Mouse (Mus musculus) limb, embryonic 15.5 days (tissue): ENCODE data around the gene Gm21885. TPM values are rescaled to one million over a fixed set of nuclear protein-coding genes. Genes with fewer than 3 reads are reported as not detected.
"Not testable (repeated sequence)": the region's sequence is repeated elsewhere in the genome, so short reads cannot be mapped to it uniquely, and the experiment has no call there.

ENCODE experiments used
- ATAC-seq: fragments of 200-750 bp; cut with Nextera tagmentation; 2 replicates; pipeline ENCODE4 v1.8.0; 2017; ENCODE audit warnings: low read depth, moderate TSS enrichment; ENCODE audit not compliant: insufficient number of reproducible peaks, low FRiP score, low TSS enrichment
- H3K27ac ChIP-seq: fragments of 300-500 bp; sonication (generic); 2 replicates; pipeline ENCODE4 v1.5.1; 2015; ENCODE audit warnings: moderate library complexity, mild to moderate bottlenecking, inconsistent platforms
- H3K27me3 ChIP-seq: fragments of 300-500 bp; sonication (generic); 2 replicates; pipeline ENCODE4 v1.6.1; 2015; ENCODE audit warnings: inconsistent platforms
- H3K36me3 ChIP-seq: fragments of 300-500 bp; sonication (generic); 2 replicates; pipeline ENCODE4 v1.6.1; 2015; ENCODE audit warnings: inconsistent platforms
- H3K4me1 ChIP-seq: fragments of 300-500 bp; sonication (generic); 2 replicates; pipeline ENCODE4 v1.6.1; 2015; ENCODE audit warnings: inconsistent platforms
- H3K4me2 ChIP-seq: fragments of 300-500 bp; sonication (generic); 2 replicates; pipeline ENCODE4 v1.6.1; 2015; ENCODE audit warnings: mild to moderate bottlenecking, inconsistent platforms
- H3K4me3 ChIP-seq: fragments of 300-500 bp; sonication (generic); 2 replicates; pipeline ENCODE4 v1.5.1; 2015; ENCODE audit warnings: mild to moderate bottlenecking, inconsistent platforms
- H3K9ac ChIP-seq: fragments of 300-500 bp; sonication (generic); 2 replicates; pipeline ENCODE4 v1.6.1; 2015; ENCODE audit warnings: inconsistent platforms
- H3K9me3 ChIP-seq: fragments of 300-500 bp; sonication (generic); 2 replicates; pipeline ENCODE4 v1.6.1; 2016; ENCODE audit warnings: inconsistent platforms
- WGBS: fragments of 180-500 bp; shearing (Covaris S2); methylation state at CpG from one replicate; pipeline ENCODE4 v1.1.7; 2015; 5-methylcytosine and 5-hydroxymethylcytosine counted together
- polyA plus RNA-seq: library from polyadenylated mRNA; unstranded; fragments of >200 nt; fragmentation: Nextera tagmentation; extraction: Ambion mirVana; gene quantifications from 2 replicates; pipeline ENCODE4 v1.2.1, GENCODE M21; 2015

The Gm21885 gene
- polyA plus RNA-seq, 1 experiment from 2014 or later, result 0.19 TPM

DNA sequence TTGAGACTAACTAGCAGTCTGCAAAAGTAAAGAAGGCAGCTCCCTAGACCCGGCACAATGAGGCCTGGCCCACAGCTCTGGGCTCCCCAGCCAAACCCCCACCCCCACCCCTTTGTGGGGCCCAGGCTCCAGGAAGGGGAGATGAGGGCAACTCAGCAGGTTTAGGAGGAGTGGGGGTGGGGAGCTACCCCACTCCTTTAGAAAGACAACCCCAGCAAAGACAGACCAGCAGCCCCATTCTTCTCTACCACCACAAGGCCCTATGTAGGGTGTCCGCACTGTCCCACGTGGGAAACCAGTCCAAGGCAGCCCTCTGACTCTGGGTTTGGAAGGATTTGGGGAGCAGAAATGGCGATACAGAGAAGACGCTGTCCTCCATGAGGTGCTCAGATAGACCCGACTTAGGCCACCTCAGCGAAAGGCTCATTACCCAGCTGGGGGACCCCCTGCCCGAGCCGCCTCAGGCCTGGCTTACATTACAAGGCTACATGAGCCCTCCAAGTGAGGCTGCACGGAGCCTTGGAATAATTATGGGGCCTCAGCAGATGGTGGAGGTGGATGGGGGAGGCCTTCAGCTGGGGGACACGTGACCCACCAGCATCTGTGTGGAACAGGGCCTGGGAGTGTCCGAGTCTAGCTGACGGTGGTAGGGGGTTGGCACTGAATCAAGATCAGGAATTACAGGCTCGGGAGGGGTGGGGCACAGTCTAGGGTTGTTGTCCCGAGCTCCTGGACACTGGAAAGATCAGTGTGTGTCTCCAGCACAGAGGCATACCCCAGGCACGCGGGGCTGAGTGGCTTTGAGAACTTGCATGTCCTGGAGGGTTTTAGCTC is 35.5 kb upstream of the Gm21885 start, which contains the start of gene Wfikkn2:
Wfikkn2 (minus strand) TSS at position 51 of the 834 bp plus-strand sequence.
- WGBS, result 16% methylated on average over 17 of the region's 17 CpGs
- peak within 1 kb of the TSS; percentile 17; the same call in 1 of the 2 replicates for H3K9ac ChIP-seq
- peak; percentile 89 for ATAC-seq

DNA sequence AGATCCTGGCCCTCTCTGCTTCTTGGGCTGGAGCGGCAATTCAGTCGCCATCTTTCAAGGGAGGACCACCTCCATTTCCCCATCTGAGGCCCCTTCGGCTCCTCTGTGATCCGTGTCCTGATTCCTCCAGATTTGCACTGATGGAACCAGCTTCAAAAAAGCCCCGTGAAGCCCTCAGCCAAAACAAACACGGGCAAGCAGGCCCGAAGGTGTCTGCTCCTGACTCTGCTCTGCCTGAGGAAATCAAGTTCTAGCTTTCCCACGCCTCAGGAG is 34.9 kb upstream of the Gm21885 start:
- H3K27ac ChIP-seq, result peak overlapping the region; percentile 93
- peaks cover 63% of the 10 kb centered on the region for H3K4me1 ChIP-seq
- H3K9me3 ChIP-seq, result no peaks in the 10 kb centered on the region
- H3K36me3 ChIP-seq, result no peaks in the 10 kb centered on the region
- H3K27me3 ChIP-seq, result no peaks in the 10 kb centered on the region
- WGBS, result 11% methylated on average over 8 of the region's 8 CpGs
- peak overlapping the region; percentile 36 for H3K4me2 ChIP-seq
- H3K4me3 ChIP-seq, result peak overlapping the region; percentile 4; the same call in 1 of the 2 replicates
- H3K9ac ChIP-seq, result no peak overlapping the region
- ATAC-seq, result peak; percentile 7; the same call in 1 of the 2 replicates

More for the DNA sequence above, 35.5 kb upstream of the Gm21885 start, which contains the start of gene Wfikkn2:
- H3K36me3 ChIP-seq, result no peaks in the 10 kb centered on the region
- H3K4me1 ChIP-seq, result peaks cover 67% of the 10 kb centered on the region
- no peaks in the 10 kb centered on the region for H3K27me3 ChIP-seq
- peak within 1 kb of the TSS; percentile 4; the same call in 1 of the 2 replicates for H3K4me3 ChIP-seq
- peak within 1 kb of the TSS; percentile 93 for H3K27ac ChIP-seq
- no peaks in the 10 kb centered on the region for H3K9me3 ChIP-seq
- H3K4me2 ChIP-seq, result peak within 1 kb of the TSS; percentile 36

DNA sequence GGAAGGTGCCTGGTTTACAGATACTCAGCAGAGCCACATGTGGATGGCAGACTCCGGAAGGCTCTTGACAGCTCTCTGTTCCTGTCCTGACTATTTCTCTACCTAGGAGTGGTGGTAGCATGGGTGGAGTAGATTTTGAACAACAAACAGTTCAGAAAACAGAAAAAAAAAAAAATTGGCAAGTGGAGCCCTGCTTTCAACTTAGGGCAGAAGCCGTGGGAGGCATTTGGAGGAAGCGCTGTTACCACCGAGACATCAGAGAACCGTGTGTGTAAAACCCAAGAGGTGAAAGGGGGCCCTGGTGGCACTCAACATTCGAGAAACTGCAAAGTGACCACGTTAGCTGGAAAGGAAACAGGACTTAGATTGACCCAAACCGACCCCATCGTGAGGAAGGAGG is 28.5 kb upstream of the Gm21885 start:
- Histone ChIP-seq H3K9me3 (no peaks in the 10 kb centered on the region; the same call in 1 of the 2 replicates), H3K4me1 (peaks cover 12% of the 10 kb centered on the region), H3K36me3 (no peaks in the 10 kb centered on the region), H3K4me3 (no peak overlapping the region), H3K4me2 (no peak overlapping the region), H3K27ac (no peak overlapping the region), H3K9ac (no peak overlapping the region), H3K27me3 (no peaks in the 10 kb centered on the region)
- 68% methylated on average over 9 of the region's 9 CpGs for WGBS
- no peak for ATAC-seq

DNA sequence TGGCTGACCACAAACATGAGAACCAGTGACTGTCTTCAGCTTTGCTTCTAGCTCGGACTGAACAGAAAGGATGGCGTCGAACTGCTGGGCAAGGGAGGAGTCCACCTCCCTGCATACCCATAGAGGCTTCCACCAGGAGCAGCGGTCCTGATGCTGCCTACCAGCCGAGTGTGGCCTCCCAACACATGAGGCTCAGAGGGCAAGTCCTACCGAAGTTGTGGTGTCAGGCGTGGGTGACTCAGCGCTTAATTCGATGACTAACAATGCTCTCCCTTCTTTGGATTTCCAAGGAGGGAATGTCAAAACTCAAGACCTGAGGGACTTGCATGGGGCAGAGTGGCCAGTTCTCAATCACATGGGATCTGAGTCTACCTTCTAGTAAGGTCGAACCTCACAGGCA is 28.0 kb upstream of the Gm21885 start:
- Histone ChIP-seq H3K36me3 (no peaks in the 10 kb centered on the region), H3K27ac (no peak overlapping the region), H3K9me3 (no peaks in the 10 kb centered on the region; the same call in 1 of the 2 replicates), H3K4me2 (no peak overlapping the region), H3K4me1 (peaks cover 12% of the 10 kb centered on the region), H3K9ac (no peak overlapping the region), H3K27me3 (no peaks in the 10 kb centered on the region), H3K4me3 (no peak overlapping the region)
- ATAC-seq, result no peak
- WGBS, result 89% methylated on average over 10 of the region's 10 CpGs

DNA sequence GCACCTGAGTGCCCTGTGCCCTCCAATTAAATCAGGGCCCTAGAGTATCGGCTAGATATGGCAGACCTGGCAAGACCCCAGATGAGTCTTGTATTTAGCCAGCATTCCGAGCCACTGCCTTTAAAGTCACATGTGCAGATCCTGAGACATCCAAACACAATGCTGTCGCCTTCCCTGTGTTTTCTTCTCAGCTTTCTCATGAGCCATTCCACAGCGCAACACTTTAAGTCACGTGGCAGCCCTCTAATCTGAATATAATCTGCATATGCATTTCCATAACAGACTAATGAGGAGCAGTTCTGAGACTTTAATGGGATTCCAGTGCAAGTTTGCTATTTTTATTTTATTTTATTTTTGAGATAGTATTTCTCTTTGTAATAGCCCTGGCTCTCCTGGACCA is 25.9 kb upstream of the Gm21885 start:
- H3K36me3 ChIP-seq, result no peaks in the 10 kb centered on the region
- no peak overlapping the region for H3K27ac ChIP-seq
- peaks cover 12% of the 10 kb centered on the region for H3K4me1 ChIP-seq
- no peak overlapping the region for H3K9ac ChIP-seq
- WGBS, result 67% methylated on average over 5 of the region's 5 CpGs
- H3K4me2 ChIP-seq, result no peak overlapping the region
- H3K9me3 ChIP-seq, result no peaks in the 10 kb centered on the region; the same call in 1 of the 2 replicates
- ATAC-seq, result no peak
- no peaks in the 10 kb centered on the region for H3K27me3 ChIP-seq
- H3K4me3 ChIP-seq, result no peak overlapping the region

DNA sequence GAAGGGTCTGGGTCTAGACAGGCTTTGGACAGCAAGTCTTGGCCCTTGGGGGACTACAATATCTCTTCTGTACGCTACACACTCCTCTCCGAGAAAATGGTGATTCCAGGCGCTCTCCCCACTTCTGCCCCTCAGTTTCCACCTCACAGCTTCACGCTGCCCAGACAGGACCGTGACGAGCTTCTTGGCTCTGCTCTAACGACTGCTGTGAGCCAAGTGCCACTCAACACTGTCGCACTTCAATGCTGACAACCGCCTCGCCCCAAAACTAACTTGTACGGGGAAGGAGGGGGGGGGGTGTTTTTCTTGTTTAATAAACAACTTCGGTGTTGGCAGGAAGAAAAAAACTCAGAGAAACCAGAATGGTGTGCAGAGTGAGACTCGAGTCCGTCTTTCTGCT is 23.7 kb upstream of the Gm21885 start:
- no peaks in the 10 kb centered on the region for H3K36me3 ChIP-seq
- H3K9me3 ChIP-seq, result no peaks in the 10 kb centered on the region; the same call in 1 of the 2 replicates
- H3K9ac ChIP-seq, result no peak overlapping the region
- no peak overlapping the region for H3K4me3 ChIP-seq
- peaks cover 7% of the 10 kb centered on the region for H3K4me1 ChIP-seq
- no peak for ATAC-seq
- no peak overlapping the region for H3K27ac ChIP-seq
- H3K4me2 ChIP-seq, result no peak overlapping the region
- H3K27me3 ChIP-seq, result no peaks in the 10 kb centered on the region
- 58% methylated on average over 14 of the region's 14 CpGs for WGBS

DNA sequence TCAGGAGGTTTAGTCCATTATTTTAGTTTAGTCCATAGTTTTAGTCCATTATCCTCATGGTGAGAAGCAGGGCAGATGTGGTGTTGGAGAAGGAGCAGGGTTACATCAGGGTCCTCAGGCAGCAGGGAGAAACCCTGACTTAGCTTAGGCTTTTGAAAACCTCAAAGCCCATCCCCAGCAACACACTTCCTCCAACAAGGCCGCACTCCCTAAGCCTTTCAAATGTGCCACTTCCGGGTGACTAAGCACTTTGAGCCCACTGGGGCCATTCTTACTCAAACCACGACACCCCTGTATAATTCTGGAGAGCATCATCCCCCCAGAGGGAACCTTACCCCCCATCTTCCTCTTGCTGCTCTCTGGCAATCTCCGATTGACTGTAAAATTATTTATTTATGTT is 21.9 kb upstream of the Gm21885 start:
- no peak overlapping the region for H3K9ac ChIP-seq
- H3K4me1 ChIP-seq, result peaks cover 12% of the 10 kb centered on the region
- no peaks in the 10 kb centered on the region; the same call in 1 of the 2 replicates for H3K9me3 ChIP-seq
- no peak overlapping the region for H3K4me3 ChIP-seq
- no peaks in the 10 kb centered on the region for H3K36me3 ChIP-seq
- no peaks in the 10 kb centered on the region for H3K27me3 ChIP-seq
- WGBS, result 79% methylated on average over 4 of the region's 4 CpGs
- H3K4me2 ChIP-seq, result no peak overlapping the region
- no peak for ATAC-seq
- no peak overlapping the region for H3K27ac ChIP-seq

DNA sequence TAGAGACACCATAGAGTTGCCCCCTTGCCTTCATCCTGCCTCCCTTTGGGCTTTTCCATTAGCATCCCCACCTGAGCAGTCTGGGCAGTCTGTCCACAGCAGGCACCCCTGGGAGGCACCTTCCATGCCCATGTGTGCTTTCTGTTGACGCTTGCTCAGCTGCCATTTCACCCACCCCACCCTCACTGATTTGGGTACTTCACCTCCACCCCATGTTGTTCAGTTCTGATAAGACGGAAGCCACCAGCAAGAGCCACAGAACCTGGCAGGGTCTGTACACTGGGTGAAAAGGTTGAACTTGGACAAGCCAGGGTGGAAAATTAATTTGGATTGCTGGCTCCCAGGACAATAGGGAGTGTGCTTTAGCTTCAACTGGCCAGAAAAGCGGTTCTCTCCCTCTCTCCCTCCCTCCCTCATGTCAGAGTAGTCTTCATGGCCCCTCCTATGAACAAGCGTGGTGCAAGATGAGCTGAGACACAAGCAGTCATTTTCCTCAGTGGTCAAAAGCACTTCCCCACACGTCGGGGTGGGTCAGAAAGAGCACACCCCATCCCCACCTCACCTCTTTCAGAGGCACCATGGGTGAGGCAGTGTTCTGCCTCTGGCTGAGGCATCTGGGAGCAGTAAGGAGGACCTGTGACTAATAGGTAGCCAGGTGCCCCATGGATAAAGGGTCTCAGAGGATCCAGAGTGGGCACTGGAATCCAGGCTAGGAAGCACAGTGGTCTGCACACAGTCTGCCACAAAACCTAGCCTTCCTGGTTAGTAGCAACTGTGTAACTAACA is 19.9 kb upstream of the Gm21885 start:
- 67% methylated on average over 6 of the region's 6 CpGs for WGBS

DNA sequence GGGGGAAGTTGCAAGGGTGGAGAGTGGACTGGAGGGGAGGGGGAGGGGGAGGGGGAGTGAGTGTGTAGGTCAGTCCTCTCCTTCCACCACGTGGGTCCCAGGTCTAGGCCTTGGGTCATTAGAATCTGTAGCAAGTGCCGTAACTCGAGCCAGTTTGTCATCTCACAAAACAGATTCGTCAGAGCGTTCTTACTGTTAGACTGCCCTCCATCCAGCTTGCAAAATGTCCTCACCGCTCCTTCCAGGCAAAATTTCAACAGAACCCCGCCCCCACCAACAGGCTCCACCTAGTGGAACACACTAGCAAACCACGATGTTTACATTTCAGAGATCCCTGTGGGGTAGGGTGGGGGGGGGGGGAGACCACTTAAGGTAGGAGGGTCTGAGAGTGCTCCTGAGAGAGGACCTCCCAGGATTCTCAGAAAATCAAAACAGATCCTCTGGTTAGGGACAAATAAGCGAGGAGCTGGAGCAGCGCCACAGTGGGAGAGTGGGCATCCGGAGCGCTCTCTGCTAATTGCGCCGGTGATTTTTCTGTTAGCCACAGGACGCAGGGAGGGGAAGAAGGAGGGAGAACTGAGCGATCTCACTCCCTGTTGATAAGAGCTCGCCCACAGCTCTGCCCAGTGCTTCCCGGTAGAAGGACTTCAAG is 16.4 kb upstream of the Gm21885 start:
- H3K4me1 ChIP-seq, result peaks cover 13% of the 10 kb centered on the region
- H3K4me3 ChIP-seq, result peak overlapping the region; percentile 35
- no peaks in the 10 kb centered on the region for H3K9me3 ChIP-seq
- ATAC-seq, result peak; percentile 50
- H3K27ac ChIP-seq, result peak overlapping the region; percentile 69
- no peak overlapping the region for H3K9ac ChIP-seq
- H3K36me3 ChIP-seq, result no peaks in the 10 kb centered on the region
- no peaks in the 10 kb centered on the region for H3K27me3 ChIP-seq
- H3K4me2 ChIP-seq, result peak overlapping the region; percentile 63
- under 1% methylated on average over 18 of the region's 18 CpGs for WGBS

More for the DNA sequence above, 19.9 kb upstream of the Gm21885 start:
- H3K36me3 ChIP-seq, result no peaks in the 10 kb centered on the region
- no peak overlapping the region for H3K4me3 ChIP-seq
- no peak overlapping the region for H3K27ac ChIP-seq
- peaks cover 13% of the 10 kb centered on the region for H3K4me1 ChIP-seq
- no peaks in the 10 kb centered on the region for H3K27me3 ChIP-seq
- H3K9ac ChIP-seq, result no peak overlapping the region
- H3K9me3 ChIP-seq, result no peaks in the 10 kb centered on the region; the same call in 1 of the 2 replicates
- no peak overlapping the region for H3K4me2 ChIP-seq
- no peak for ATAC-seq

DNA sequence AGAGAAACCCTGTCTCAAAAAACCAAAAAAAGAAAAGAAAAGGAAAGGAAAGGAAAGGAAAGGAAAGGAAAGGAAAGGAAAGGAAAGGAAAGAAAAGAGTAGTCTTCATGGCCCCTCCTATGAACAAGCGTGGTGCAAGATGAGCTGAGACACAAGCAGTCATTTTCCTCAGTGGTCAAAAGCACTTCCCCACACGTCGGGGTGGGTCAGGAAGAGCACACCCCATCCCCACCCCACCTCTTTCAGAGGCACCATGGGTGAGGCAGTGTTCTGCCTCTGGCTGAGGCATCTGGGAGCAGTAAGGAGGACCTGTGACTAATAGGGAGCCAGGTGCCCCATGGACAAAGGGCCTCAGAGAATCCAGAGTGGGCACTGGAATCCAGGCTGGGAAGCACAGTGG is 15.5 kb upstream of the Gm21885 start:
- not testable (repeated sequence) for H3K4me2 ChIP-seq, H3K36me3 ChIP-seq, ATAC-seq, H3K9ac ChIP-seq, H3K27ac ChIP-seq, H3K27me3 ChIP-seq, H3K4me3 ChIP-seq, H3K9me3 ChIP-seq
- WGBS, result 73% methylated on average over 3 of the region's 3 CpGs
- peaks cover 13% of the 10 kb centered on the region for H3K4me1 ChIP-seq

DNA sequence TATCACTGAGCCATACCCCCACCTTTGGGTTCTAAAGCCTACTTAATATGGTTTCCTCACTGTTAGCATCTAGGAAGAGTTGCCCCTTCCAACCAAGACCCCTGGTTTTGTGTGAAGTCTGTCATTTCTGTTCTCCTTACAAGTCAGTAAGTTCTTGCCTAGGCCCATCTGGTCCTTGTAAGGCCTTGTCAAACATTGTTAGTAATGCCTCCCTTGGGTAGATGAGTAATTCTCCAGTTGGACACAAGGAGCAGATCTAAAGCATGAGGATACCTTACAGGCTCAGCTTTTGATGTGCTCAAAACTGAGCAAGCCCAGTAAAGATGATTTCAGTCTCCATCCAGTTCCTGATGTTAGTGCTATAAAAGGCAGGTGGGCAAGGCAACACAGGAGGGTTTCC is 12.9 kb upstream of the Gm21885 start:
- ATAC-seq, result no peak
- Histone ChIP-seq H3K4me3 (no peak overlapping the region), H3K36me3 (no peaks in the 10 kb centered on the region), H3K9me3 (no peaks in the 10 kb centered on the region), H3K9ac (no peak overlapping the region), H3K4me1 (peaks cover 21% of the 10 kb centered on the region), H3K27ac (no peak overlapping the region), H3K27me3 (no peaks in the 10 kb centered on the region), H3K4me2 (no peak overlapping the region)
